Mouse (Mus musculus) midbrain, embryonic 15.5 days (tissue): ENCODE data around the gene Rasd1. TPM values are rescaled to one million over a fixed set of nuclear protein-coding genes. Genes with fewer than 3 reads are reported as not detected.

Source experiments
- ATAC-seq: fragments of 200-750 bp; cut with Nextera tagmentation; replicated peaks from 2 replicates; pipeline ENCODE4 v1.8.0; 2017; ENCODE audit warnings: moderate TSS enrichment
- H3K27ac ChIP-seq: fragments of 300-500 bp; sonication (generic); 2 replicates; pipeline ENCODE4 v1.5.1; 2015; ENCODE audit warnings: mild to moderate bottlenecking, inconsistent platforms
- H3K27me3 ChIP-seq: fragments of 300-500 bp; sonication (generic); replicated peaks from 2 replicates; pipeline ENCODE4 v1.6.1; 2015; ENCODE audit warnings: inconsistent platforms
- H3K36me3 ChIP-seq: fragments of 300-500 bp; sonication (generic); replicated peaks from 2 replicates; pipeline ENCODE4 v1.6.1; 2015; ENCODE audit warnings: inconsistent platforms
- H3K4me1 ChIP-seq: fragments of 300-500 bp; sonication (generic); 2 replicates; pipeline ENCODE4 v1.6.1; 2015; ENCODE audit warnings: inconsistent platforms
- H3K4me2 ChIP-seq: fragments of 300-500 bp; sonication (generic); 2 replicates; pipeline ENCODE4 v1.6.1; 2015; ENCODE audit warnings: inconsistent platforms, mild to moderate bottlenecking, moderate library complexity
- H3K4me3 ChIP-seq: fragments of 300-500 bp; sonication (generic); 2 replicates; pipeline ENCODE4 v1.5.1; 2015; ENCODE audit warnings: mild to moderate bottlenecking, inconsistent platforms
- H3K9ac ChIP-seq: fragments of 300-500 bp; sonication (generic); 2 replicates; pipeline ENCODE4 v1.6.1; 2015; ENCODE audit warnings: mild to moderate bottlenecking, inconsistent platforms
- H3K9me3 ChIP-seq: fragments of 300-500 bp; sonication (generic); 2 replicates; pipeline ENCODE4 v1.6.1; 2016; ENCODE audit warnings: inconsistent platforms
- WGBS: fragments of 180-500 bp; shearing (Covaris S2); methylation state at CpG from one replicate; pipeline ENCODE4 v1.1.7; 2015; ENCODE audit warnings: mixed read lengths; 5-methylcytosine and 5-hydroxymethylcytosine counted together
- polyA plus RNA-seq: library from polyadenylated mRNA; unstranded; fragments of >200 nt; fragmentation: Nextera tagmentation; extraction: Ambion mirVana; gene quantifications from 2 replicates; pipeline ENCODE4 v1.2.1, GENCODE M21; 2015

The Rasd1 gene
- polyA plus RNA-seq, result 1.2 and 1.6 TPM in 2 replicates

- peak within 1 kb of the TSS; percentile 77 for H3K4me2 ChIP-seq
- no peak within 1 kb of the TSS for H3K27ac ChIP-seq
- H3K36me3 ChIP-seq, result no peaks in the 10 kb centered on the region
- H3K27me3 ChIP-seq, result peaks cover 31% of the 10 kb centered on the region
- H3K9ac ChIP-seq, result peak within 1 kb of the TSS; percentile 22
- peak; percentile 50; the same call in 1 of the 2 replicates for ATAC-seq
- peak within 1 kb of the TSS; percentile 37 for H3K4me3 ChIP-seq
- H3K4me1 ChIP-seq, result peaks cover 25% of the 10 kb centered on the region
- 1% methylated on average over 28 of the region's 28 CpGs for WGBS
- no peaks in the 10 kb centered on the region for H3K9me3 ChIP-seq
Observed at GRCm38 (mm10) chr11:59964818-59965217, at the start of gene Rasd1. Rasd1 (minus strand) TSS chr11:59964944.

GRCm38 (mm10) chr11:60011516-60011915 is 46.8 kb upstream of the Rasd1 start:
- WGBS, result 84% methylated on average over 3 of the region's 3 CpGs
- no peaks in the 10 kb centered on the region for H3K27me3 ChIP-seq
- H3K4me2 ChIP-seq, result no peak overlapping the region
- ATAC-seq, result no peak
- no peaks in the 10 kb centered on the region for H3K36me3 ChIP-seq
- peaks cover 19% of the 10 kb centered on the region for H3K4me1 ChIP-seq
- no peak overlapping the region for H3K27ac ChIP-seq
- no peak overlapping the region for H3K9ac ChIP-seq
- no peaks in the 10 kb centered on the region for H3K9me3 ChIP-seq
- no peak overlapping the region for H3K4me3 ChIP-seq

- H3K4me2 ChIP-seq, result no peak overlapping the region
- no peaks in the 10 kb centered on the region for H3K27me3 ChIP-seq
- peaks cover 19% of the 10 kb centered on the region for H3K4me1 ChIP-seq
- peak overlapping the region; percentile 65 for H3K27ac ChIP-seq
- H3K36me3 ChIP-seq, result no peaks in the 10 kb centered on the region
- no peak overlapping the region for H3K9ac ChIP-seq
- H3K4me3 ChIP-seq, result no peak overlapping the region
- WGBS, result 46% methylated on average over 3 of the region's 3 CpGs
- H3K9me3 ChIP-seq, result no peaks in the 10 kb centered on the region
- no peak for ATAC-seq
Observed at GRCm38 (mm10) chr11:60009451-60009850, 44.7 kb upstream of the Rasd1 start.

- WGBS, result 79% methylated on average over 3 of the region's 3 CpGs
- peaks cover 19% of the 10 kb centered on the region for H3K4me1 ChIP-seq
- H3K27me3 ChIP-seq, result no peaks in the 10 kb centered on the region
- H3K4me3 ChIP-seq, result no peak overlapping the region
- no peaks in the 10 kb centered on the region for H3K9me3 ChIP-seq
- no peak for ATAC-seq
- no peak overlapping the region for H3K27ac ChIP-seq
- no peak overlapping the region for H3K4me2 ChIP-seq
- no peak overlapping the region for H3K9ac ChIP-seq
- no peaks in the 10 kb centered on the region for H3K36me3 ChIP-seq
Observed at GRCm38 (mm10) chr11:60005866-60006265, 41.1 kb upstream of the Rasd1 start.

DNA sequence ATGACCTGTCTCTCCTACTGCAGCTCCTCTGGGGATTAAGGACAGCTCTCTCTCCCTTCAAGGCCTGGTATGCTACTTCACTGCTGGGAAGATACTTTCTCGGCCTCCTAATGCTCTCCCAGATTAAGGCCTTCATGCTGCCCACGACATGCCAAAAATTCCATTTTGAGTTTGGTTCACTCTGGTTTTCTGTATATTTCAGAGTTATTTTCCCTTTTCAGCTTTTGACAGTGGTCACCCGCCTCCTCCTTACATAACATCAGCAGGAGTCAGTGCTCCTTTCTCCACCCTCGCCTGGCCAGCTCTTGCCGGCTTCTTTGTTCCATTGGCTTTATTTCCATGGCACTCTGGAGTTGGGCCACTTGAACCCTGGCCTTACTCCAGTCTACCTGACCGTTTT is 40.0 kb upstream of the Rasd1 start:
- Histone ChIP-seq H3K4me1 (peaks cover 12% of the 10 kb centered on the region), H3K27ac (no peak overlapping the region), H3K9ac (no peak overlapping the region), H3K4me2 (no peak overlapping the region), H3K9me3 (no peaks in the 10 kb centered on the region), H3K27me3 (no peaks in the 10 kb centered on the region), H3K4me3 (no peak overlapping the region), H3K36me3 (no peaks in the 10 kb centered on the region)
- 64% methylated on average over 6 of the region's 6 CpGs for WGBS
- ATAC-seq, result no peak

- Histone ChIP-seq H3K9me3 (no peaks in the 10 kb centered on the region), H3K4me1 (peaks cover 3% of the 10 kb centered on the region), H3K36me3 (no peaks in the 10 kb centered on the region), H3K27ac (no peak overlapping the region), H3K4me3 (no peak overlapping the region), H3K4me2 (no peak overlapping the region), H3K9ac (no peak overlapping the region), H3K27me3 (no peaks in the 10 kb centered on the region)
- WGBS, result 82% methylated on average over 8 of the region's 8 CpGs
- no peak for ATAC-seq
Observed at GRCm38 (mm10) chr11:60003811-60004210, 39.1 kb upstream of the Rasd1 start.

DNA sequence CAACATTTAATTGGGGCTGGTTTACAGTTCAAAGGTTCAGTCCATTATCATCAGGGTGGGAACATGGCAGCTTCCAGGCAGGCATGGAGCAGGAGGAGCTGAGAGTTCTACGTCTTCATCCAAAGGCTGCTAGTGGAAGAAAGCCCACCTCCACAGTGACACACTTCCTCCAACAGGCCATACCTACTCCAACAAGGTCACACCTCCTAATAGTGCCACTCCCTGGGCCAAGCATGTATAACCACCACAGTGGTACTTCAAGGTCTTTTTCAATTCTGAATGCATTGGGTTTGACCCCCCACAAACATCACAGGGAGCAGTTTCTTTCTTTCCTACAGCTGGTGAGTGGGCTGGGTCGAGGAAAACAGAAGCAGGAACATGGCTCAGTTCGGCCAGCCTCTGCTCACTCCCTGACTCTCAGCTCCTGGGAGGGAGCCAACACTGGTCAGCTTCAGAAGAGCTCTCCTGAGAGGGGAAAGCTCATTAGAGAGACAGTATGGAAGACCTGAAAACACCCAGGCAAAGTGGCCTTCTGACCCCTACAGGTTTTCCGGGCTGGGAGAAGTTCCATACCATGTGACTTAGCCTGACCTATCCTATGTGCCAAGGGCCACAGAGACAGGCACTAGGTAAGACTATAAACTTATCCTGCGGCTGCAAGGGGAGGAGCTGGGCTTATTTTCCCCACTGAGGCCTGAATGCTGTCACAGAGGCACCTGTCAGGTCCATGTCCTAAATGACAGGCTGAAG is 36.7 kb upstream of the Rasd1 start:
- H3K27me3 ChIP-seq, result no peaks in the 10 kb centered on the region
- H3K4me1 ChIP-seq, result no peaks in the 10 kb centered on the region
- ATAC-seq, result no peak
- H3K27ac ChIP-seq, result no peak overlapping the region
- H3K9ac ChIP-seq, result no peak overlapping the region
- H3K4me2 ChIP-seq, result no peak overlapping the region
- H3K36me3 ChIP-seq, result no peaks in the 10 kb centered on the region
- 83% methylated on average over 5 of the region's 5 CpGs for WGBS
- H3K9me3 ChIP-seq, result no peaks in the 10 kb centered on the region
- H3K4me3 ChIP-seq, result no peak overlapping the region

DNA sequence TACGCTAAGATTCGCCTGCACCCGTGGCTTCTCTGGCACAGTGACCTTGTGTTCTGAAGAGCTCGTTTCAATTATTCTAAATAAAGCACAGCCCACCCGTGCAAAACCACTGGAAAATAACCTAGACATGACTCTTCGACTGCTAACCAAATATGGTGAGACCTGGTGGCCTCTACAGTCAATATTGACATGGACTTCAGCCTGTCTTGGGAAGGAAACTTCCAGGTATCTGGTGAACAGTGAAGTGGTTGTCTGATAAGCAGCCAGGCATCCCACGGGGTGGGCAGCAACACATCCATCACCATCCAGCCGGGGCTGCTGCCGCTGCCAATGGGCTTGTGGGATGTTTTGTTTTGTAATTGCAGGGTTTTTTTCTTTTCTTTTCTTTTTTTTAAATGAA is 29.6 kb upstream of the Rasd1 start:
- no peak for ATAC-seq
- H3K9me3 ChIP-seq, result no peaks in the 10 kb centered on the region
- no peak overlapping the region for H3K4me2 ChIP-seq
- H3K4me3 ChIP-seq, result no peak overlapping the region
- H3K27me3 ChIP-seq, result no peaks in the 10 kb centered on the region
- no peaks in the 10 kb centered on the region for H3K36me3 ChIP-seq
- H3K27ac ChIP-seq, result no peak overlapping the region
- WGBS, result 84% methylated on average over 9 of the region's 9 CpGs
- H3K4me1 ChIP-seq, result no peaks in the 10 kb centered on the region
- no peak overlapping the region for H3K9ac ChIP-seq

DNA sequence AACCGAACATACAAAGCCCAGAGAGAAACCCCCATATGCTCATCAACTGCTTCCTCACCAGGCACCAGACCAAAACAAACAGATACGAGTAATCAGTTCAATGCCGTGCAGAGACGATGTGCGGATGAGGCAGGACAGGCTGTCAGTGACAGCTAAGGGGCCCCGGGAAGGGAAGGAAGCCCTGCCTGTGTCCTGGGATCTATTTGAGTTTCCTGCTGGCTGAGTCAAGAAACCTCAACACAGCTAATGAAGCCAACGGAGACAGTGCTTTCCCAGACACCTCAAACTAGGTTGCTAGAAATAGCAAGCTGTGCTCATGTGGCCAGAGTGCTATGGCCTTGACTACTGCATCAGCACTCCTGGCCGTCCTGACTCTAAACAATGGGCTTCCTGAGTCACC is 26.6 kb upstream of the Rasd1 start:
- no peak overlapping the region for H3K4me2 ChIP-seq
- 76% methylated on average over 8 of the region's 8 CpGs for WGBS
- H3K36me3 ChIP-seq, result no peaks in the 10 kb centered on the region
- no peaks in the 10 kb centered on the region for H3K4me1 ChIP-seq
- H3K9ac ChIP-seq, result no peak overlapping the region
- H3K27me3 ChIP-seq, result no peaks in the 10 kb centered on the region
- no peak for ATAC-seq
- no peak overlapping the region for H3K4me3 ChIP-seq
- H3K9me3 ChIP-seq, result no peaks in the 10 kb centered on the region
- H3K27ac ChIP-seq, result no peak overlapping the region

GRCm38 (mm10) chr11:59989406-59989805 is 24.7 kb upstream of the Rasd1 start:
- Histone ChIP-seq H3K27me3 (no peaks in the 10 kb centered on the region), H3K4me2 (no peak overlapping the region), H3K4me3 (no peak overlapping the region), H3K36me3 (no peaks in the 10 kb centered on the region), H3K9ac (no peak overlapping the region), H3K4me1 (no peaks in the 10 kb centered on the region), H3K9me3 (no peaks in the 10 kb centered on the region), H3K27ac (no peak overlapping the region)
- ATAC-seq, result no peak
- WGBS, result 83% methylated on average over 1 of the region's 1 CpGs

GRCm38 (mm10) chr11:59977831-59978230 is 13.1 kb upstream of the Rasd1 start:
- Histone ChIP-seq H3K27me3 (no peaks in the 10 kb centered on the region), H3K4me3 (no peak overlapping the region), H3K9me3 (no peaks in the 10 kb centered on the region), H3K27ac (no peak overlapping the region), H3K9ac (no peak overlapping the region), H3K4me1 (no peaks in the 10 kb centered on the region), H3K36me3 (no peaks in the 10 kb centered on the region), H3K4me2 (no peak overlapping the region)
- no peak for ATAC-seq
- 71% methylated on average over 5 of the region's 5 CpGs for WGBS

GRCm38 (mm10) chr11:59975241-59975640 is 10.5 kb upstream of the Rasd1 start:
- Histone ChIP-seq H3K4me3 (no peak overlapping the region), H3K4me1 (no peaks in the 10 kb centered on the region), H3K4me2 (no peak overlapping the region), H3K9ac (no peak overlapping the region), H3K9me3 (no peaks in the 10 kb centered on the region), H3K36me3 (no peaks in the 10 kb centered on the region), H3K27ac (no peak overlapping the region), H3K27me3 (no peaks in the 10 kb centered on the region)
- 27% methylated on average over 10 of the region's 10 CpGs for WGBS
- no peak for ATAC-seq

- Histone ChIP-seq H3K27ac (no peak overlapping the region), H3K4me2 (no peak overlapping the region), H3K9ac (no peak overlapping the region), H3K4me3 (no peak overlapping the region), H3K9me3 (no peaks in the 10 kb centered on the region), H3K27me3 (no peaks in the 10 kb centered on the region), H3K4me1 (no peaks in the 10 kb centered on the region), H3K36me3 (no peaks in the 10 kb centered on the region)
- 79% methylated on average over 5 of the region's 5 CpGs for WGBS
- ATAC-seq, result no peak
Observed at GRCm38 (mm10) chr11:59973389-59973788, 8.6 kb upstream of the Rasd1 start.
